Mouse (Mus musculus) midbrain, embryonic 12.5 days (tissue): ENCODE results near the gene Hoxd8. TPM values are rescaled to one million over a fixed set of nuclear protein-coding genes. Genes with fewer than 3 reads are reported as not detected.

ENCODE experiments used
- ATAC-seq: fragments of 200-750 bp; cut with Nextera tagmentation; 2 replicates; pipeline ENCODE4 v1.8.0; 2017; ENCODE audit warnings: low read depth, moderate TSS enrichment, moderate library complexity; ENCODE audit not compliant: low FRiP score
- H3K27ac ChIP-seq: fragments of 300-500 bp; sonication (generic); replicated peaks from 2 replicates; pipeline ENCODE4 v1.5.1; 2016; ENCODE audit warnings: mild to moderate bottlenecking
- H3K27me3 ChIP-seq: fragments of 300-500 bp; sonication (generic); 2 replicates; pipeline ENCODE4 v1.6.1; 2016; ENCODE audit warnings: mild to moderate bottlenecking
- H3K36me3 ChIP-seq: fragments of 300-500 bp; sonication (generic); 2 replicates; pipeline ENCODE4 v1.6.1; 2016
- H3K4me1 ChIP-seq: fragments of 300-500 bp; sonication (generic); 2 replicates; pipeline ENCODE4 v1.6.1; 2016
- H3K4me2 ChIP-seq: fragments of 300-500 bp; sonication (generic); replicated peaks from 2 replicates; pipeline ENCODE4 v1.6.1; 2016; ENCODE audit warnings: mild to moderate bottlenecking, moderate library complexity
- H3K4me3 ChIP-seq: fragments of 300-500 bp; sonication (generic); 2 replicates; pipeline ENCODE4 v1.5.1; 2016; ENCODE audit warnings: mild to moderate bottlenecking
- H3K9ac ChIP-seq: fragments of 300-500 bp; sonication (generic); replicated peaks from 2 replicates; pipeline ENCODE4 v1.6.1; 2016; ENCODE audit warnings: mild to moderate bottlenecking, moderate library complexity
- H3K9me3 ChIP-seq: fragments of 300-500 bp; sonication (generic); 2 replicates; pipeline ENCODE4 v1.6.1; 2016; ENCODE audit warnings: mild to moderate bottlenecking
- WGBS: fragments of 180-500 bp; shearing (Covaris S2); methylation state at CpG from one replicate; pipeline ENCODE4 v1.1.7; 2016; 5-methylcytosine and 5-hydroxymethylcytosine counted together
- polyA plus RNA-seq: library from polyadenylated mRNA; unstranded; fragments of >200 nt; fragmentation: Nextera tagmentation; extraction: Ambion mirVana; gene quantifications from 2 replicates; pipeline ENCODE4 v1.2.1, GENCODE M21; 2016

Hoxd8 gene
- polyA plus RNA-seq, 1 experiment from 2014 or later: 0.15 TPM

DNA sequence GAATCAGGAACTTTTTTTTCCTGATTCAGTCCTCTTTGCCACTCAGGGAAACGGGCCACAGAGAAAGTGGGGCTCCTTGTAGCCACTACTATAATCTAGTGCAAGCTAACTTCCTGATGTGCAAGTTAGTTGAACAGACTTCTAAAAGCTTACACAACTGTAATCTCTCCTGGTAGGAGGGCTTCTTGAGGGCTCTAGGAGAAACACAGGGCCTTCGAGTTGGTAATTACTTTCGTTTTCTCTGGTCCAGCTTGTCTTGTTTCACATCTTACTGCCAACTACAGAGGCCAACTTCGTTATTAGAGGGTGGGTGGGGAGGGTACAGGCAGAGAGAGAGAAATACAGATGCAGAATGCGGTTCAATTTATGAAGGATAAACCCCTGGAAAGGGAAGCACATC lies 32.6 kb upstream of the Hoxd8 start:
- Histone ChIP-seq H3K4me2 (no peak overlapping the region), H3K27ac (no peak overlapping the region), H3K27me3 (peaks cover 97% of the 10 kb centered on the region), H3K9ac (no peak overlapping the region), H3K4me3 (no peak overlapping the region), H3K9me3 (no peaks in the 10 kb centered on the region), H3K36me3 (no peaks in the 10 kb centered on the region), H3K4me1 (peaks cover 15% of the 10 kb centered on the region)
- ATAC-seq: no peak
- 0% methylated on average over 5 of the region's 5 CpGs for WGBS

DNA sequence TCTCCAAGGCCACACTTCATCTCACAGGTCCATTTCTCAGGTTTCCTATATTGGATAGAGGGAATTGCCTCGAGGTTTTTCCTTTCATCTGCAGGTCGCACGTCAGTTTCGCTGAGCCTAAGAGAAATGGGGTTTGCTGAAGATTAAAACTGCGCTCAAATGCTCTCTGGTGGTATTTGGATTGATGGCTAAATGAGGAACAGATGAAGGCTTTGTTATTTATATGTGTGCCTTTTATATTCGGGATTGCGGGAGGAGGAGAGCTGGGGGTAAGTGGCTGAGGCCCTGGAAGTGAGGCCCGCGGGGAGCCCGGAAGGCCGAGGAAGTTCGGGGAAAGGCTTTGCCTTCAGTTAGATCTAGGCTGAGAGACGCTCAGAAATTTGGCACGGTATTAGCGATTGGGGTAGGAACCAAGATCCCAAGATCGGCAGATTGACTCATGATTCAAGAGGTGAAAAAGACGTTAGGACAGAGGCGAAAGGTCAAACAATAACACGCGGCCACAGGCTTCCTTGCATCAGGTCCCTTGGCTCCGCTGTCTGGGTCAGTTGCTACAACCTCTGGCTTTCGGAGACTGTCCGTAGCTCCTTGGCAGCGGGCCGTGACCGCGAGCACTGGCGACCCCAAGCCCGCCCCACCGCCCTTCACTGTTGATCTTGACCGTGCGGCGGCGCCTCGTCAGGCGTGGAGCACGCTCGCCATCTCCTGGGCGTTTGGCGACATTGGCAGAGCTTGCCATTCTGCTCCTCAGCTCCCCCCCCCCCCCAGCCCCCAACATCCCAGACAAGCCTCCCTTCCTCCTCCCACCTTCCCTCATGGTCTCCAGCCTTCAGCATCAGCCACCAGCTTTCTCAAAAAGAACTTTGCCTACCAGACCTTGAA lies 31.7 kb upstream of the Hoxd8 start:
- H3K27ac ChIP-seq: no peak overlapping the region
- peak overlapping the region; percentile 47 for H3K4me2 ChIP-seq
- peak; percentile 52; the same call in 1 of the 2 replicates for ATAC-seq
- H3K4me3 ChIP-seq: peak overlapping the region; percentile 27
- peaks cover 96% of the 10 kb centered on the region for H3K27me3 ChIP-seq
- H3K4me1 ChIP-seq: peaks cover 14% of the 10 kb centered on the region
- H3K36me3 ChIP-seq: no peaks in the 10 kb centered on the region
- no peaks in the 10 kb centered on the region for H3K9me3 ChIP-seq
- no peak overlapping the region for H3K9ac ChIP-seq
- under 1% methylated on average over 39 of the region's 40 CpGs for WGBS

DNA sequence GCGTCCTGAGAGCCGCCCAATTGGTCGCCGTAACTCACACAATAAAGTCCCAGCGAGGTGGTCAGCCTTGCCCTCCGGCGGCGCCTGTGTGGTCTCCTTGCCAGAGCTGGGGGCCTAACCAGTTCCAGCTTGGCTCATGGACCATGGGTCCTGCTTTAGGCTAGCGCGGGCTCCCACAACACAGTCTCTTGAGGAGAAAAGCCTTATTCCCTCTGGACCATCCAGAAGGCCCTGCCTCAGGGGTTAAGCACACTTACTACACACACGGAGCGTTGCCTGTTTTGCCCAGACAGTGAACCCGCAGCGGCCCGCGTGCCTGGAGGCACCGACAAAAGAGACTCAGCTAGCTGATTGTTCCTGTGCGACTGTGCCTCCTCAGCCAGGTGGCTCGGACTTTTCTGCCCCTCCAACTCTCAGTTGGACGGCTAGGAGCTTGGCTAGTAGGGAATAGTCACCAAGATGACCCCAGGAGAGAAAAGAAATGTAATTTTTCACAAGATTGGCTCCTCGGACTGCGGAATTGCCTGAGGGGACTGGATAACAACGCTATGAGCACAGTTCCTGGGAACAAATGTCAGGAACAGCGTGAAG lies 30.5 kb upstream of the Hoxd8 start:
- ATAC-seq: no peak
- no peak overlapping the region for H3K27ac ChIP-seq
- no peaks in the 10 kb centered on the region for H3K9me3 ChIP-seq
- H3K4me3 ChIP-seq: no peak overlapping the region
- peaks cover 4% of the 10 kb centered on the region for H3K4me1 ChIP-seq
- WGBS: 1% methylated on average over 24 of the region's 24 CpGs
- H3K27me3 ChIP-seq: peaks cover 96% of the 10 kb centered on the region
- no peak overlapping the region for H3K4me2 ChIP-seq
- no peaks in the 10 kb centered on the region for H3K36me3 ChIP-seq
- H3K9ac ChIP-seq: no peak overlapping the region

DNA sequence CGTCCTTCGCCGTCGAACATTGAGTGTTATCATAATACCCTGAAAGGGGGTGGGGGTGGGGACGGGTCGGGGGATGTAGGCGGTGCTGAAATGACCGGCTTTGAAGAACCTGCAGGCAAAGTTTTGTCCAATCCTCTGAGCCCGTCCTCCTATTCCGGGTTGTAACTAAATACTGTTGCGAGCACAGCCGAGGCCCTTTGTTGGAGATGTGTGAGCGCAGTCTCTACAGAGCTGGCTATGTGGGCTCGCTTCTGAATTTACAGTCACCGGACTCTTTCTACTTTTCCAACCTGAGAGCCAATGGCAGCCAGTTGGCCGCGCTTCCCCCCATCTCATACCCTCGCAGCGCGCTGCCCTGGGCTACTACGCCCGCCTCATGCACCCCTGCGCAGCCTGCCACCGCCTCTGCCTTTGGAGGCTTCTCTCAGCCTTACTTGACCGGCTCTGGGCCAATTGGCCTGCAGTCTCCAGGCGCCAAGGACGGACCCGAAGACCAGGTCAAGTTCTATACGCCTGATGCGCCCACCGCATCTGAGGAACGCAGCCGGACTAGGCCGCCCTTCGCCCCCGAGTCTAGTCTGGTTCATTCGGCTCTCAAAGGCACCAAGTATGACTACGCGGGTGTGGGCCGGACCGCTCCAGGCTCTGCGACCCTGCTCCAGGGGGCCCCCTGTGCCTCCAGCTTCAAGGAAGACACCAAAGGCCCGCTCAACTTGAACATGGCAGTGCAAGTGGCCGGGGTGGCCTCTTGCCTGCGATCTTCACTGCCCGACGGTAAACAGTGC lies 29.3 kb upstream of the Hoxd8 start, which contains the start of gene Hoxd12:
Hoxd12 (plus strand) TSS at position 133 of the 785 bp plus-strand sequence.
- H3K27me3 ChIP-seq: peaks cover 96% of the 10 kb centered on the region
- no peak within 1 kb of the TSS for H3K9ac ChIP-seq
- H3K36me3 ChIP-seq: no peaks in the 10 kb centered on the region
- peaks cover 4% of the 10 kb centered on the region for H3K4me1 ChIP-seq
- H3K4me2 ChIP-seq: no peak within 1 kb of the TSS
- no peak within 1 kb of the TSS for H3K27ac ChIP-seq
- ATAC-seq: no peak
- no peaks in the 10 kb centered on the region for H3K9me3 ChIP-seq
- no peak within 1 kb of the TSS for H3K4me3 ChIP-seq
- WGBS: 3% methylated on average over 47 of the region's 47 CpGs

DNA sequence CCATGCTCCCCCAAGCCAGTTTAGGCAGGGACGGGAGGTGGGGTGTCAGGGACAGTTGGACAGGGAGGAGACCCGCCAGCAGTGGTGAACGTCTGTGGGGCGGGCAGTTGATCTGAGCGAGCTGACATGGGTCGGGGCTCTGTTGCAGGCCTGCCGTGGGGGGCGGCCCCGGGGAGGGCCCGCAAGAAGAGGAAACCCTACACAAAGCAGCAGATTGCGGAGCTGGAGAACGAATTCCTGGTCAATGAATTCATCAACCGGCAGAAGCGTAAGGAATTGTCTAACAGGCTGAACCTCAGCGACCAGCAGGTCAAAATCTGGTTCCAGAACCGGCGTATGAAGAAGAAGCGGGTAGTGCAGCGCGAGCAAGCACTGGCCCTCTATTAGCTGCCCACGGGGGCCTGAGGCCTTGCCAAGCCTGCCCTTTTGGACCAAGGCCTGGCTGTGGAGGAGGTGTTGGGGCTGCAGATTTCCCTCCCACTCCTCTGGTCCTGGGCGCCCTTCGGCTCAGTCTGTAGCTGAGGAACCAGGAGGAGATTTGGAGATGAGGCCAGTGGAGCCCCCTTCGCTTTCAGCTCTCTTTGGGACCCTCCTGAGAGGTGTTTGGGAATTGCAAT lies 28.6 kb upstream of the Hoxd8 start:
- peaks cover 98% of the 10 kb centered on the region for H3K27me3 ChIP-seq
- H3K9me3 ChIP-seq: no peaks in the 10 kb centered on the region
- H3K4me3 ChIP-seq: no peak overlapping the region
- no peak overlapping the region for H3K9ac ChIP-seq
- H3K4me2 ChIP-seq: no peak overlapping the region
- no peak for ATAC-seq
- no peak overlapping the region for H3K27ac ChIP-seq
- peaks cover 4% of the 10 kb centered on the region for H3K4me1 ChIP-seq
- WGBS: 5% methylated on average over 24 of the region's 24 CpGs
- no peaks in the 10 kb centered on the region for H3K36me3 ChIP-seq

DNA sequence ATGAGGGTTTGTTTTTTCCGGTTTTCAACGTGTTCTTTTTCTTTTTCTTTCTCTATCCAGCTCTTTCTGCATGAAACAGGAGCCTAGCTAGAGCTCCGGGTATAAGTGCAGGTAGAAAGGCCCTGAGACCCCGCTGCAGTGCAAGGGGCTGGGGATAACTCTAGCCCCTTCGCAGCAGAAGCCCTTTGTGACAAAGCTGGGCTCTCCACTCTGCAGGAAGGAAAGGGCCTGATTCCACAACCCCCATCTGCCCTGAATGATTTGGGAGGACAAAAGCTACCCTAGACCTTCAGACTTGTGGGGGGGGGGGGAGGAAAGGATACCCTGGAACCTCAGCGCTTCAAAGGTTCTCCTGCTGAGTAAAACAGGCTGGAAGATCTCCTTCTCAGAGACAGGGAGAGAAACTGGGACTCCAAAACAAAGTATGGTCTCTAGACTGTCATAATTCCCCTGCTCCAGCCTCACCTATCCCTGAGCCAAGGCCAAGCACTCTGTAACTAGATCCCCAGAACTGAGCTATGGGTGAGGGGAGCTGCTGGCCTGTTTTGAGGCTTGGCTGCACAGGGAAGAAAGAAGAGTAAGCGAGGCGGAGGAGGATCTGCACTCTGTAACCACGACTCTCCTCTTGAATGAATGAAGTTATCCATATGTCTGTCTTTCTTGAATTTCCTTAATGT lies 27.9 kb upstream of the Hoxd8 start:
- H3K4me2 ChIP-seq: no peak overlapping the region
- WGBS: 3% methylated on average over 9 of the region's 9 CpGs
- H3K4me1 ChIP-seq: peaks cover 4% of the 10 kb centered on the region
- peaks cover 99% of the 10 kb centered on the region for H3K27me3 ChIP-seq
- H3K36me3 ChIP-seq: no peaks in the 10 kb centered on the region
- no peak overlapping the region for H3K27ac ChIP-seq
- no peak overlapping the region for H3K4me3 ChIP-seq
- H3K9ac ChIP-seq: no peak overlapping the region
- no peak for ATAC-seq
- H3K9me3 ChIP-seq: no peaks in the 10 kb centered on the region

DNA sequence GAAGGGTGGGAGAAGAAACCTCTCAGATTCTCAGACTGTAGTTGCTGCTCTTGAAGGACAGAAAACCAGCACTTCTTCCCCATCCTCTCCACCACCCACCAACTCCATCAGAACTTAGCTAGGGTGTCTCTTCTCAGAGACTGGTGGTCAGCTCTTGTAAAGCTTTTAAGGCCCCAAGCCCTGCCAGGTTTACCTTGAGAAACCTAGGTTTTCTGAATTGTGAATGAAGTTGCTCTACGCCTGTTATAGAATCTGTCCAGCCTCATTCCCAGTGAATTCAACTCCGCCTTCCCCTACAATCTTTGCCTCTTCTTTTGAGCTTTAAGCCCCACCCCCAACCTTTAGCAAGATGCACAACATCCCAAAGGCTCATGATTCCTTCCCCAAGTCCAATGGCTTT lies 27.3 kb upstream of the Hoxd8 start:
- no peak overlapping the region for H3K9ac ChIP-seq
- H3K27ac ChIP-seq: no peak overlapping the region
- no peak for ATAC-seq
- H3K9me3 ChIP-seq: no peaks in the 10 kb centered on the region
- H3K4me3 ChIP-seq: no peak overlapping the region
- no peaks in the 10 kb centered on the region for H3K36me3 ChIP-seq
- peaks cover 8% of the 10 kb centered on the region for H3K4me1 ChIP-seq
- peaks cover 99% of the 10 kb centered on the region for H3K27me3 ChIP-seq
- no peak overlapping the region for H3K4me2 ChIP-seq
- WGBS: 6% methylated on average over 2 of the region's 2 CpGs

DNA sequence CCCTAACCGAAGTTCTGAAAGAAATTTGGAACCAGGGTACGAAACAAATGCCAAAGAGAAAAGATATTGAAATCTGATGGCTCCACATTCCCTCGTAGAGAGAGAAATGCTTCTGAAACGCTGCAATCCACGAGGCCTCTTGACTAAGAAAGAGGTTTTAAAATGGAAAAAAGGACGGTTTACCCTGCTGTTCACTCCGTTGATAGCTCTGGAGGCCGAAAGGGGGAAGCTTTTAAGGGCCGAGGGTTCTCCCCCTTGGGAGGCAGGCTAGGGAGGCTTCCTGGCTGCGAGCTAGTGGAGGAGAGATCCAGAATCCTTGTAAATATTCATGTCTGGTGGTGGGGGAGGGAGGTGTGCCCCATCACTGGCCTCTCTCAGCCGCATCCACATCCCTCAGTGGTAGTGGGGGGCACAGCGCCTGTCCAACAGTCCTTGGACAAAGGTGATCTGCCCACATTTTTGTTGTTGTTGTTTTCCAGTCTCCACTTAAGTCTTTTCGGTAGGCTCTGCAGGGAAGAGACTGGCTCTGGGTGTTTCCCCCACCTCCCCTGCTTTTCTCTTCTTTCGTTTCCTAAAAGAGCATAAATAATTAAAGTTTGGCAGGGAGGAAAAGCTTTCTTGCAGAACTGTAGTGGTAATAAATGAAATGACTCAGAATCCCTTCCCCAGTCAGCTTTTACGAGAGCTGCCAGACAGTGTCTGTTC lies 25.4 kb upstream of the Hoxd8 start, which contains the start of gene Hoxd11:
Hoxd11 (plus strand) TSS at position 667 of the 705 bp plus-strand sequence.
- WGBS: 2% methylated on average over 15 of the region's 15 CpGs
- no peak within 1 kb of the TSS for H3K4me2 ChIP-seq
- no peak within 1 kb of the TSS for H3K4me3 ChIP-seq

DNA sequence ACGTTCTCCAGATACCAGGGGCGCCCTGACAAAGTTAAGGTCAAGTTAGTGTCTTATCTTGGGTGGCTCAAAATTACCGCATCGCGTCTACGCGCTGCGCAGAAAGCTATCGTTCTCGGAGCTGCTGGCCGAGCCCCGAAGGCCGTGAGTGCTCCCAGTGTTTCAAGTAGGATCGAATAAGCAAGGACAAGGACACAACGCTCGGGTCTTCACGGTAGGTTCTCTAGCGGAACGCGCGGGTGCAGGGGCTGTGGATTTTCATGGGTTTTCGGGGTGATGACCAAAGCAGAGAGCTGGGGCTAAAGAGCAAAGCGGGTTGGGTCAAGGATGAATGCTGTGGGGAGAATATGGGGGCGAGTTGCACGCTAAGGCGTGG lies 24.8 kb upstream of the Hoxd8 start:
- Histone ChIP-seq H3K4me1 (peaks cover 10% of the 10 kb centered on the region), H3K27me3 (peaks cover 99% of the 10 kb centered on the region), H3K36me3 (no peaks in the 10 kb centered on the region), H3K27ac (no peak overlapping the region), H3K4me2 (no peak overlapping the region), H3K4me3 (no peak overlapping the region), H3K9me3 (no peaks in the 10 kb centered on the region), H3K9ac (no peak overlapping the region)
- 1% methylated on average over 26 of the region's 26 CpGs for WGBS
- ATAC-seq: no peak

More for the DNA sequence above, 25.4 kb upstream of the Hoxd8 start, which contains the start of gene Hoxd11:
- no peak for ATAC-seq
- Histone ChIP-seq H3K9ac (no peak within 1 kb of the TSS), H3K27me3 (peaks cover 99% of the 10 kb centered on the region), H3K4me1 (peaks cover 10% of the 10 kb centered on the region), H3K27ac (no peak within 1 kb of the TSS), H3K36me3 (no peaks in the 10 kb centered on the region), H3K9me3 (no peaks in the 10 kb centered on the region)

DNA sequence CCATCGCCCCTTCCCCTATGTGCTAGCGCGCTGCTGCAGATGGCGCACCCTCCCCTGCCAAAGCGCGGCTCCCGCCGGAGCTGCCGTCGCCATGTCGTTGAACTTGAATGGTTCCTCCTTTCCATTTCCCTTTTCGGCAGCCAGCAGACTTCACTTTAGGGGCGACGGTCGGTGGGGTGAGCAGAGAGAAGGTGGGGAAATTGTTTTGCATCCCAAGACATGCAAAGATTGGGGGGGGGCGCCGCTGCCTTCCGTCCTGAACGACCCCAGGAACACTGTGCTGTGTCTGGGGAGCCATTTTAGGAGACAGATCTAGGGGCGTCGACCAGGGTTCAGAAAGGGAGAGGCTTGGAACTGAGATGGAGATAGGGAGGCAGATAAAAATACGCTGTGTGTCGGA lies 24.4 kb upstream of the Hoxd8 start:
- H3K4me3 ChIP-seq: no peak overlapping the region
- H3K27ac ChIP-seq: no peak overlapping the region
- no peak overlapping the region for H3K9ac ChIP-seq
- peaks cover 10% of the 10 kb centered on the region for H3K4me1 ChIP-seq
- no peaks in the 10 kb centered on the region for H3K9me3 ChIP-seq
- under 1% methylated on average over 23 of the region's 23 CpGs for WGBS
- ATAC-seq: no peak
- H3K4me2 ChIP-seq: no peak overlapping the region
- peaks cover 99% of the 10 kb centered on the region for H3K27me3 ChIP-seq
- no peaks in the 10 kb centered on the region for H3K36me3 ChIP-seq
